Mouse (Mus musculus): Measurements from ENCODE around the gene 9530053A07Rik. TPM values are rescaled to one million over a fixed set of nuclear protein-coding genes. Genes with fewer than 3 reads are reported as not detected.

The 9530053A07Rik gene
- polyA plus RNA-seq, 1 experiment from 2014 or later: 0.10 TPM

GRCm38 (mm10) chr7:28179741-28180377 lies 50.6 kb downstream of the 9530053A07Rik start:
- Histone ChIP-seq H3K4me3 (peak overlapping the region; percentile 73), H3K36me3 (peaks cover 71% of the 10 kb centered on the region), H3K4me1 (peaks cover 14% of the 10 kb centered on the region), H3K9me3 (no peaks in the 10 kb centered on the region), H3K27ac (replicated peaks) (peak overlapping the region; percentile 98), H3K4me2 (replicated peaks) (peak overlapping the region; percentile 77), H3K9ac (replicated peaks) (peak overlapping the region; percentile 90), H3K27me3 (no peaks in the 10 kb centered on the region)
- under 1% methylated on average over 22 of the region's 56 CpGs for WGBS
- ATAC-seq (ENCODE audit: low FRiP score, low read depth): peak; percentile 95

- H3K4me1 ChIP-seq: peaks cover 14% of the 10 kb centered on the region
- H3K27me3 ChIP-seq: no peaks in the 10 kb centered on the region
- H3K4me2 ChIP-seq (replicated peaks): peak overlapping the region; percentile 77
- H3K27ac ChIP-seq (replicated peaks): no peak overlapping the region
- peaks cover 71% of the 10 kb centered on the region for H3K36me3 ChIP-seq
- ATAC-seq (ENCODE audit: low FRiP score, low read depth): no peak
- H3K9ac ChIP-seq (replicated peaks): peak overlapping the region; percentile 90
- WGBS: 73% methylated on average over 5 of the region's 5 CpGs
- no peaks in the 10 kb centered on the region for H3K9me3 ChIP-seq
- H3K4me3 ChIP-seq: peak overlapping the region; percentile 73
Measured at GRCm38 (mm10) chr7:28180890-28181289, 51.6 kb downstream of the 9530053A07Rik start.

GRCm38 (mm10) chr7:28181376-28181775 lies 52.1 kb downstream of the 9530053A07Rik start:
- no peak for ATAC-seq (ENCODE audit: low FRiP score, low read depth)
- Histone ChIP-seq H3K27ac (replicated peaks) (no peak overlapping the region), H3K4me1 (peaks cover 14% of the 10 kb centered on the region), H3K27me3 (no peaks in the 10 kb centered on the region), H3K4me3 (peak overlapping the region; percentile 73; the same call in 1 of the 2 replicates), H3K9ac (replicated peaks) (peak overlapping the region; percentile 17; the same call in 1 of the 2 replicates), H3K9me3 (no peaks in the 10 kb centered on the region), H3K36me3 (peaks cover 71% of the 10 kb centered on the region), H3K4me2 (replicated peaks) (peak overlapping the region; percentile 77)
- 98% methylated on average over 12 of the region's 12 CpGs for WGBS

- Histone ChIP-seq H3K9me3 (no peaks in the 10 kb centered on the region), H3K9ac (replicated peaks) (no peak overlapping the region), H3K27me3 (no peaks in the 10 kb centered on the region), H3K4me2 (replicated peaks) (no peak overlapping the region), H3K4me3 (no peak overlapping the region), H3K27ac (replicated peaks) (no peak overlapping the region), H3K4me1 (peaks cover 14% of the 10 kb centered on the region), H3K36me3 (peaks cover 72% of the 10 kb centered on the region)
- no peak for ATAC-seq (ENCODE audit: low FRiP score, low read depth)
- WGBS: 97% methylated on average over 22 of the region's 22 CpGs
Measured at GRCm38 (mm10) chr7:28182320-28182719, 53.1 kb downstream of the 9530053A07Rik start.

GRCm38 (mm10) chr7:28185884-28186283 lies 56.6 kb downstream of the 9530053A07Rik start:
- Histone ChIP-seq H3K9me3 (no peaks in the 10 kb centered on the region), H3K9ac (replicated peaks) (no peak overlapping the region), H3K4me3 (no peak overlapping the region), H3K36me3 (peaks cover 98% of the 10 kb centered on the region), H3K27me3 (no peaks in the 10 kb centered on the region), H3K27ac (replicated peaks) (no peak overlapping the region), H3K4me1 (peaks cover 7% of the 10 kb centered on the region), H3K4me2 (replicated peaks) (no peak overlapping the region)
- 95% methylated on average over 14 of the region's 14 CpGs for WGBS
- peak; percentile 35; the same call in 1 of the 2 replicates for ATAC-seq (ENCODE audit: low FRiP score, low read depth)

GRCm38 (mm10) chr7:28186631-28187030 lies 57.4 kb downstream of the 9530053A07Rik start:
- no peak overlapping the region for H3K9ac ChIP-seq (replicated peaks)
- no peak for ATAC-seq (ENCODE audit: low FRiP score, low read depth)
- 93% methylated on average over 8 of the region's 8 CpGs for WGBS

GRCm38 (mm10) chr7:28191489-28191888 lies 62.2 kb downstream of the 9530053A07Rik start:
- ATAC-seq (ENCODE audit: low FRiP score, low read depth): no peak
- Histone ChIP-seq H3K27ac (replicated peaks) (no peak overlapping the region), H3K4me2 (replicated peaks) (no peak overlapping the region), H3K9ac (replicated peaks) (no peak overlapping the region), H3K27me3 (no peaks in the 10 kb centered on the region), H3K36me3 (peaks cover 85% of the 10 kb centered on the region), H3K9me3 (no peaks in the 10 kb centered on the region), H3K4me3 (no peak overlapping the region), H3K4me1 (no peaks in the 10 kb centered on the region)
- WGBS: 91% methylated on average over 3 of the region's 3 CpGs

More at GRCm38 (mm10) chr7:28186631-28187030, 57.4 kb downstream of the 9530053A07Rik start:
- H3K36me3 ChIP-seq: peaks cover 100% of the 10 kb centered on the region
- H3K4me1 ChIP-seq: no peaks in the 10 kb centered on the region
- no peak overlapping the region for H3K4me2 ChIP-seq (replicated peaks)
- no peak overlapping the region for H3K27ac ChIP-seq (replicated peaks)
- no peaks in the 10 kb centered on the region for H3K27me3 ChIP-seq
- H3K9me3 ChIP-seq: no peaks in the 10 kb centered on the region
- H3K4me3 ChIP-seq: no peak overlapping the region

GRCm38 (mm10) chr7:28191903-28192302 lies 62.6 kb downstream of the 9530053A07Rik start:
- 93% methylated on average over 1 of the region's 1 CpGs for WGBS
- H3K4me3 ChIP-seq: no peak overlapping the region
- H3K9ac ChIP-seq (replicated peaks): no peak overlapping the region
- no peaks in the 10 kb centered on the region for H3K4me1 ChIP-seq
- H3K4me2 ChIP-seq (replicated peaks): no peak overlapping the region
- no peak for ATAC-seq (ENCODE audit: low FRiP score, low read depth)
- H3K9me3 ChIP-seq: no peaks in the 10 kb centered on the region
- peaks cover 81% of the 10 kb centered on the region for H3K36me3 ChIP-seq
- no peaks in the 10 kb centered on the region for H3K27me3 ChIP-seq
- no peak overlapping the region for H3K27ac ChIP-seq (replicated peaks)

GRCm38 (mm10) chr7:28195414-28196098 lies 66.3 kb downstream of the 9530053A07Rik start:
- no peaks in the 10 kb centered on the region for H3K4me1 ChIP-seq
- no peak overlapping the region for H3K27ac ChIP-seq (replicated peaks)
- no peak overlapping the region for H3K9ac ChIP-seq (replicated peaks)
- no peaks in the 10 kb centered on the region for H3K27me3 ChIP-seq
- peaks cover 55% of the 10 kb centered on the region for H3K36me3 ChIP-seq
- no peak overlapping the region for H3K4me3 ChIP-seq
- ATAC-seq (ENCODE audit: low FRiP score, low read depth): no peak
- H3K4me2 ChIP-seq (replicated peaks): no peak overlapping the region
- no peaks in the 10 kb centered on the region for H3K9me3 ChIP-seq
- WGBS: 92% methylated on average over 5 of the region's 5 CpGs

GRCm38 (mm10) chr7:28196528-28196927 lies 67.3 kb downstream of the 9530053A07Rik start:
- ATAC-seq (ENCODE audit: low FRiP score, low read depth): no peak
- WGBS: 84% methylated on average over 14 of the region's 14 CpGs
- Histone ChIP-seq H3K4me2 (replicated peaks) (no peak overlapping the region), H3K9me3 (no peaks in the 10 kb centered on the region), H3K4me3 (no peak overlapping the region), H3K9ac (replicated peaks) (no peak overlapping the region), H3K27me3 (no peaks in the 10 kb centered on the region), H3K27ac (replicated peaks) (no peak overlapping the region), H3K36me3 (peaks cover 45% of the 10 kb centered on the region), H3K4me1 (no peaks in the 10 kb centered on the region)

GRCm38 (mm10) chr7:28199054-28199453 lies 69.8 kb downstream of the 9530053A07Rik start:
- Histone ChIP-seq H3K9ac (replicated peaks) (no peak overlapping the region), H3K4me2 (replicated peaks) (no peak overlapping the region), H3K36me3 (peaks cover 21% of the 10 kb centered on the region), H3K4me3 (no peak overlapping the region), H3K4me1 (no peaks in the 10 kb centered on the region), H3K27ac (replicated peaks) (no peak overlapping the region), H3K9me3 (no peaks in the 10 kb centered on the region), H3K27me3 (no peaks in the 10 kb centered on the region)
- no peak for ATAC-seq (ENCODE audit: low FRiP score, low read depth)
- 72% methylated on average over 4 of the region's 4 CpGs for WGBS
